Mouse (Mus musculus) fat pad, adult 2 months (tissue): ENCODE measurements around the gene Olfr988.
"Not testable (repeated sequence)": the region's sequence is repeated elsewhere in the genome, so short reads cannot be mapped to it uniquely, and the experiment has no call there.

Source experiments
- DNase-seq: peaks from one replicate; pipeline ENCODE4 v3.0.0-alpha.2; 2011; ENCODE audit warnings: low read depth, low spot score; ENCODE audit errors: extremely low read depth

The Olfr988 gene

DNA sequence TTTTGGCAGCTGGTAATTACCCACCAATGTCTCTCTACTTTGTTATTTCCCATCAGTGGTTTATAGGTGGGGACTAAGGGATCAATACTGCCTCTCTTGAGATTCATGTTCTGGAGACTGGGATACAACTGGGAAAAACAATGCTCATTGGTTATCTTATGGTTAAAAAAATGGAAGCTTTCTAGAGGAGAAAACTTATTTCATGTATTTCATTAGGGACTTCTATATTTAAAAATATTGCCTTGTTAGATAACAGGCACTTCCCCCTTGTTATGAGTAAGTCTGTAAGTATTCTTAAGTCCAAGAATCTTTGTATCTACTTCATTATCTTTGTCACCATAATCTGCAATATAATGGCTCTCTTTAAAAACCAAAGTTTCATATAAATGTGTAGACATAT, at the start of gene Olfr988:
Olfr988 (minus strand) TSS at position 101 of the 400 bp plus-strand sequence.
- not testable (repeated sequence) for DNase-seq

DNA sequence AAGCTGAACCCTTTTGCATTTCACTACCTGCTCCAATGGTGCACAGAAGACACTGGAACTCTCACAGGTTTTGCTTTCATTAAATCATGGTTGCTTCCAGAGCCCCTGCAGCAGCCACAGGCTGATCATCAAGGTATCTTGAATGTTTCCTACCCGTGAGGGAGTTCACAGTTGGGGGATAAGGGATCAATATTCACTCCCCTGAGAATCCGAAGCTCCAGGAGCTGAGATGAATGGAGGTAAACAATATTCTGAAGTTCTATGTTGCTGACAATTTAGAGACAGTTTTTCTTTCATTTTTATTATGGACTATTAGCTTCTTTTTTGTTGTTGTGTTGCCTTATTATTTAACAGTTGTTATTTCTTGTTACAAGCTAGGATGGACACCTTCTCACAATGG, 46.3 kb upstream of the Olfr988 start, which contains the start of gene Olfr992:
Olfr992 (minus strand) TSS at position 101 of the 400 bp plus-strand sequence.
- no peak for DNase-seq

DNA sequence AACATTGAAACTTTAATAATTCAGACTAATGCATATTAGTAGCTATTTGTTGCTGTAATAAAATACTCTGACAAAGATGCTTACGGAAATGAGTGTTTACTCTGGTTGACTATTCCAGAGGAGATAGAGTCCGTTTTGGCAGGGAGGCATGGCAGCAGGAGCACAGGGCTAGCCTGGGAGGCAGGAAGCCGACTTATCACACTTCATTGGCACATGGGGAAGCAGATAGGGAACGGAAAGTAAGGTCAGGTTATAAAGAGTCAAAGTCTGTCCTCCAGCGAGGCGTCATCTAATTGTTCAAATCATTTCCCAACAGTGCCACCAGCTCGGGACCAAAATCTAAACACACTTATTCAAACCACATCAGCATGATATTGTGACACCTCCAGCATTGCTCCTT, 23.1 kb downstream of the Olfr988 start:
- DNase-seq, result no peak

DNA sequence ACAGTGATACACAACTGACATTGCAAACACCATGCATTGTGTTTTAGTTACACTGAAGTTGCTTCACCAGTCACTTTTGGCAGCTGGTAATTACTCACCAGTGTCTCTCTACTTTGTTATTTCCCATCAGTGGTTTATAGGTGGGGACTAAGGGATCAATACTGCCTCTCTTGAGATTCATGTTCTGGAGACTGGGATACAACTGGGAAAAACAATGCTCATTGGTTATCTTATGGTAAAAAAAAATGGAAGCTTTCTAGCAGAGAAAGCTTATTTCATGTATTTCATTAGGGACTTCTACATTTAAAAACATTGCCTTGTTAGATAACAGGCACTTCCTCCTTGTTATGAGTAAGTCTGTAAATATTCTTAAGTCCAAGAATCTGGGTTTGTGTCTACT, 23.8 kb downstream of the Olfr988 start, which contains the start of gene Olfr987:
Olfr987 (minus strand) TSS at position 101 of the 400 bp plus-strand sequence.
- DNase-seq, result not testable (repeated sequence)

DNA sequence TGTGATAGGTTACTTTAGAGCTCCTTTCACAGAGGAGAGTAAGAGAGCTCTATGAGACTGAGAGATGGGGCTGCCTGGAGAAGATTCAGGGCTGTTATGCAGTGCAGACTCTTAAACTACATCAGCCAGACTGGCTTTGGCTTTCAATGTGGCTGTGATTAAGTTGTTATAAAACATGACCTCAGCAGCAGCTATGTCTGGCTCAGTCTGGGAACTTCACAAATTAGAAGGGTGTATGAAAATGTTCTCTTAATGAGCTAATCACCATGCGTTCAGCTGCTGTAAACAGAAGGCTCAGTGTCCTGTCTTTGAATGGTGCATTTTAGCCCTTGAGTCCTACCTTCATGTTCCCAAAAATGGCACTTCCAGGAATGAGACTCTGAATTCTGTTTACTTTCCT, 43.9 kb downstream of the Olfr988 start:
- no peak for DNase-seq
